Mouse (Mus musculus) adrenal gland, adult 8-10 months (tissue): ENCODE measurements around the gene Muc16. TPM values are rescaled to one million over a fixed set of nuclear protein-coding genes. Genes with fewer than 3 reads are reported as not detected.
A peak's percentile ranks its signal among the peaks of the same experiment; 100 is the strongest.

Experiments
- DNase-seq: peaks from one replicate; pipeline ENCODE4 v3.0.0; 2022
- microRNA-seq, 2 experiments: library from miRNA; unstranded; fragments of <30 nt; microRNA quantifications; one replicate each; pipeline ENCODE4 v1.2.0; 2022
- total RNA-seq, 4 experiments: library from RNA; stranded (reverse); gene quantifications; 2 replicates each; pipeline ENCODE4 v1.2.4; 2022

The Muc16 gene
- total RNA-seq, result 1 to 10 TPM in 3 of 4 experiments, under 1 TPM in 1; 0.92 to 1.9 (median 1.5) TPM

- DNase-seq, result no peak
Measured at GRCm38 (mm10) chr9:18674480-18675154, at the start of gene Muc16. Gene Muc16 (minus strand): TSS chr9:18674530.

GRCm38 (mm10) chr9:18722712-18723099 lies 48.4 kb upstream of the Muc16 start:
- DNase-seq, result no peak

- DNase-seq, result no peak
Measured at GRCm38 (mm10) chr9:18721931-18722711, 47.8 kb upstream of the Muc16 start.

GRCm38 (mm10) chr9:18721011-18721410 lies 46.7 kb upstream of the Muc16 start:
- DNase-seq, result no peak

GRCm38 (mm10) chr9:18705628-18706027 lies 31.3 kb upstream of the Muc16 start:
- DNase-seq, result no peak

- no peak for DNase-seq
Measured at GRCm38 (mm10) chr9:18598366-18598765, 76.0 kb downstream of the Muc16 start.

GRCm38 (mm10) chr9:18508098-18508497 lies 166.2 kb downstream of the Muc16 start:
- no peak for DNase-seq

GRCm38 (mm10) chr9:18478168-18478567 lies 196.2 kb downstream of the Muc16 start, which contains the start of the genes Zfp558 and Mbd3l1:
Gene Zfp558 (minus strand): TSS chr9:18478268.
Gene Mbd3l1 (plus strand): TSS chr9:18478359.
- no peak for DNase-seq

- peak; percentile 38 for DNase-seq
Measured at GRCm38 (mm10) chr9:18473324-18474128, 200.8 kb downstream of the Muc16 start.

- no peak for DNase-seq
Measured at GRCm38 (mm10) chr9:18468005-18468404, 206.3 kb downstream of the Muc16 start.

GRCm38 (mm10) chr9:18467350-18467749 lies 207.0 kb downstream of the Muc16 start:
- DNase-seq, result no peak

- DNase-seq, result no peak
Measured at GRCm38 (mm10) chr9:18456520-18456919, 217.8 kb downstream of the Muc16 start.

Small RNAs within 50 kb of the gene (microRNA-seq; reads per million reads assigned to microRNA genes)
- gene Gm22854, result 0 reads per million in 2 experiments

Other genes with a start within 250 kb of the Muc16 start
- not detected for gene Mbd3l2, start 243.9 kb downstream of the Muc16 start, total RNA-seq
- 1 to 10 TPM; 1.2 to 2.5 (median 1.6) TPM for gene Zfp558, start 196.3 kb downstream of the Muc16 start, total RNA-seq
- gene Mbd3l1, start 196.2 kb downstream of the Muc16 start, total RNA-seq, result not detected
- gene Olfr24, start 89.5 kb upstream of the Muc16 start, total RNA-seq, result not detected
- not detected for gene Olfr828, start 145.0 kb upstream of the Muc16 start, total RNA-seq
- not detected for gene Olfr829, start 180.4 kb upstream of the Muc16 start, total RNA-seq
- gene Olfr830, start 200.2 kb upstream of the Muc16 start, total RNA-seq, result not detected